Mouse (Mus musculus): Measurements from ENCODE around the gene Tbk1.

DNA sequence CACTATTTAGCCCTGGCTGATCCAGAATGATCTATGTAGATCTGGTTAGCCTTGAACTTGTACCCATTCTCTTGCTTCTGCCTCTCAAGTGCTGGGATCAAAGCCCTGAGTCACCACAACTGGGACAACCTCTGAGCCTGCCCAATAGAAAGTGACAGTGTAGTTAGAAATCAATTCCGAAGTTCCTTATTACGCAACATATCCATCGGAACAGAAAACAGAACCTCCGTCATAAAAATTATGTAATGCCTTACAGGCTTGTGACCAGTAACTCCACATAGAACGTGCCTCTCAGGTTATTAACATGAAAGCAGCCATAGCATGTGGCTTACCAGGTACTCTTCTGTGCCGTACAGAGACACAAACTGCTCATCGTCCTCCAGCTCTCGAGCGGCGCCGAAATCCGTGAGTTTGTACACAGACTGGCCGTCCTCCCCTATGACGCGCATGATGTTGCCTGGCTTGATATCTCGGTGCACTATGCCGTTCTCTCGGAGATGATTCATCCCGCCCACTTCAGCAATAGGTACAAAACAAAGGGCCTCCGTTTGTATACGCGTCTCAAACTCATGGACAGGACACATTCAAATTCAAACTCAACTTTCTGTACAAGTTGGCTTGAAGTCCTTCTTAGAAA, 15.0 kb downstream of the Tbk1 start:
- TF ChIP-seq CTCF (IDR thresholded peaks at IDR 0.05; ENCODE audit: insufficient read depth, low read length) (no peak), POLR2A (IDR thresholded peaks at IDR 0.05; ENCODE audit: borderline replicate concordance, extremely low read depth, low read depth, low read length) (no peak)

Data from lung, adult 2 months (tissue).